Mouse (Mus musculus): ENCODE data around the gene Plscr5.

GRCm38 (mm10) chr9:92220151-92220550 is 27.4 kb downstream of the Plscr5 start:
- TF ChIP-seq CTCF (IDR thresholded peaks at IDR 0.05; ENCODE audit: borderline replicate concordance, insufficient read depth, low read length) (no peak), POLR2A (IDR thresholded peaks at IDR 0.05; ENCODE audit: low read depth, low read length) (no peak)

All from embryonic fibroblast, embryonic 13.5 days (primary cell).